Mouse (Mus musculus): ENCODE measurements around the gene Stat5a.

The Stat5a gene

DNA sequence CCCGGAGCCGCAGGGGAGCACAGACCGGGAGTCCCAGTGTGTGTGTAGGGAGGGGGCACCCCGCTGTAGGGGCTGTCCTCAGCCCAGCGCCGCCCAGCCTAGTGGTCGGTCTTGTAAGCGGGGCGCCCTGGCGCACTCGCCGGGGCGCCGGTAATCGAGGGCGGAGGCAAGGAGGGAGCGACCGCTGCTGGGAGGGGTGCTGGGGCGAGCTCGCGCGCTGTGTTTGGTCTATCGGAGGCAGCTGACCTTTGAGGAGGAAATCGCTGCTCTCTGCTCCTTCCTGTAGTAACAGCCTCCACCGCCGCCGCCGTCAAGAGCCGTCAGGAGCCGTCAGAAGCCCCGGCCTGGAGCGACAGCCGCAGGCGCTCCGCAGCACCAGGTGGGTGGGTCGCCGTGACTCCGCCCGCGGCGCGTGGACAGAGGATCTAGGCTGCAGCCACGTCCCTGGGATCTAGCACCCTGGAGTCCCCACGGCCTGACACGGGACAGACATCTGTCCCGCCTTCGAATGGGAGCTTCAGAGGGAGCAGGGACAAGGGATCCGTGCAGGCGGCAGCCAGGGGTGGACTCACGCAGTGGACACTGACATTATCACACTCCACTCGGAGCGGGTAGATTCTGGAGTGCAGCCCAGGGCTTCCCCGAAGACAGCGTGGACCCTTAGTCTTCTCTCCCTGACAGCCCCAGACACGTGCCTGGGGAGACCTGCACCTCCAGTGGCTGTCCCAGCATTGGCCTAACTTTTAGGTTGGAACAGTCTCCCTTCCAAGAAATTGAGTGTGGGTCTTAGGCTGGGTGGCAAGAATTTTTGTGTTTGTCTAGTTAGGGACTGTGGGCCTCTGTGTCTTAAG lies 1.3 kb downstream of the Stat5a start:
- DNase-seq (ENCODE audit: low read depth, low spot score), result peak; percentile 69

- DNase-seq (ENCODE audit: low read depth, low spot score), result no peak
These were observed 2.2 kb downstream of the Stat5a start for GRCm38 (mm10) chr11:100861335-100861734.

DNA sequence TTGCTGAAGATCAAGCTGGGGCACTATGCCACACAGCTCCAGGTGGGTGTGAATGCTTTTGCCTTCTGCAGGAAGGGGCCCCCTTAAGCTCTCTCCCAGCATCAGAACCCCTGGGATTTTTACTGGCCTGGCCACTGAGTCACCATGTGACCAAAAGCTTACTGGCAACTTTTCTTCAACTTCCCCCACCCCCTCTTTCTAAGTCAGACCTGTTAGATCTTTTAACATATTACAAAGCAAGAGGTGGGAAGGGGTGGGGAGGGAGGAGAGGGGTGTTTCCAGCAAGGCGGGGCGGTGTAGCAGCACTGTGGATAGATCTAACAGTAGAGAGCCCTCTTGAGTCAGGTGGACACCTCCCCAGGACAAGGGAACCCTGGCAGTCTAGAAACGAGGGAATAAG lies 2.7 kb downstream of the Stat5a start:
- DNase-seq (ENCODE audit: low read depth, low spot score), result no peak

DNA sequence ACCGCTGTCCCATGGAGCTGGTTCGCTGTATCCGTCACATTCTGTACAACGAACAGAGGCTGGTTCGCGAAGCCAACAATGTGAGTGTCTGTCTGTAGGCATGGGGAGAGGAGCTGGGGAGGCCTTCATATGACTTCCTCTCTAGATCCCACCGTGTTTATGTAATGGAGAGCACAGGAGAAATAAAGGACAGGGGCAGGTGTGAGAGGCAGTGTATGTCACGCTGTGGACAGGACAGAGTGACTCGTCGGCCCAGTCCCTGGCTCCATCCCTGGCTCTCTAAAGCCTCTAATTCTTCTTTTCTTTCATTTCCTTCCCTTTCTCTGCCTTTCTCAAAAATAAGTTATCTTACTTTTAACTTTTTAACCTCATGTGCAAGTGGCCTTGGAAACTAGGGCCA lies 4.0 kb downstream of the Stat5a start:
- DNase-seq (ENCODE audit: low read depth, low spot score), result no peak

- DNase-seq (ENCODE audit: low read depth, low spot score), result no peak
These were observed 6.5 kb downstream of the Stat5a start for GRCm38 (mm10) chr11:100865618-100866017.

GRCm38 (mm10) chr11:100870256-100870967 lies 11.3 kb downstream of the Stat5a start:
- DNase-seq (ENCODE audit: low read depth, low spot score), result no peak

DNA sequence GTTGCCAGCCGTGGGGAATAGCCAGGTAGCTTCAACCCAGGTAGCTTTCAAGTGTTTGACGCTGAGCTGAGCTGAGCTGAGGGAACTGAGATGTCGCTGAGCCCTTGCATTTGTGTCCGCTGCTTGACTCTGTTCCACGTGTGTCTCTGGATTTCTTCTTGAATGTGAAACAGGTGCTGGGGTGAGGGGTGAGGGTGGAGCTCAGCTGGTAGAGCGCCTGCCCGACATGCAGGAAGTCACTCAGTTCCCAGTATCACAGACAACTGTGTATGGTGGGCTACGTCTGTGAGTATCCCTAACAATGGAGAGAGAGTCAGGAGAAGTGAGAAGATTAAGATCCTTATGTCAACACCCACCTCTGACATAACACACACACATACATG lies 11.8 kb downstream of the Stat5a start:
- DNase-seq (ENCODE audit: low read depth, low spot score), result no peak

DNA sequence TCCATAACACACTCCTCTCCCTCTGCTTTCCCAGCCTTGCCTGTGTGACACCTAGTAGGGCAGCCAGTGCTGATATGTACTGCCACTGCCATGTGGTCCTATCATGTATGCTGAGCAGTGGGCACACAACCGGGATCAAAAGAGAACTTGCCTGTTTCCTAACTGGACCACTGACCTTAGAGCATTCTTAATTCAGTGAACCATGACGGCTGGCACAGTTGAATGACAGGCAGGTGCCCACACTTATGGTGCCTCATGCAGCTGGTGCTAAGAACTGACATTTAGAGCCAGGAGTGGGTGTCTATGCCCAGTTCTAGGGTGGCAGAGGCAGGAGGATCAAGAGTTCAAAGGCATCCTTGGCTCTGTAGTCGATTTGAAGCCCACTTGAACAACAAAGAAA lies 16.6 kb downstream of the Stat5a start:
- no peak for DNase-seq (ENCODE audit: low read depth, low spot score)

DNA sequence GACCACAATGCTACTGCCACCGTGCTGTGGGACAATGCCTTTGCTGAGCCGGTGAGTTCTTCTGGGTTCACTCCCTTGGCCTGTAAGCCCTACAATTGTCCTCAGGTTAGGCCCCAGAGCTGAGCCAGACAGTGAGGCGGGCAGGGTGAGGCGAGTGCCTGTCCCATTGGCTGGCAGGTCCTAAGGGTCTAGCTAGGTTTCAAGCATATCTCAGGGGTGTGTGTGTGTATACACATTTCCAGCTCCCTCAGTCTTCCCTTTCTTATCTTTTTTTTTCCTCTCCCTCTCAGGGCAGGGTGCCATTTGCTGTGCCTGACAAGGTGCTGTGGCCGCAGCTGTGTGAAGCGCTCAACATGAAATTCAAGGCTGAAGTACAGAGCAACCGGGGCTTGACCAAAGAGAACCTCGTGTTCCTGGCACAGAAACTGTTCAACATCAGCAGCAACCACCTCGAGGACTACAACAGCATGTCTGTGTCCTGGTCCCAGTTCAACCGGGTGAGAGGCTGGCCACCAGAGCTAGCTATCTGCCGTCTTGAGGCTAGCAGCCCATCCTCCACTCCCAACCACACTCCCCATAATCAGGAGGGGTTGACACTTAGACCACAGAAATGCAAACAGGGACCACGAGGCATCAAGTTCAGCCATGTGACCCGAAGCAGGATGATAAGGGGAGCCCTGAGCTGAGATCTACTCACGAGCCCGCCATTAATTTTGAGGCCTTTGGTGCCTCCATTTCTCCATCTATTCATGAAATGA lies 20.3 kb downstream of the Stat5a start:
- no peak for DNase-seq (ENCODE audit: low read depth, low spot score)

DNA sequence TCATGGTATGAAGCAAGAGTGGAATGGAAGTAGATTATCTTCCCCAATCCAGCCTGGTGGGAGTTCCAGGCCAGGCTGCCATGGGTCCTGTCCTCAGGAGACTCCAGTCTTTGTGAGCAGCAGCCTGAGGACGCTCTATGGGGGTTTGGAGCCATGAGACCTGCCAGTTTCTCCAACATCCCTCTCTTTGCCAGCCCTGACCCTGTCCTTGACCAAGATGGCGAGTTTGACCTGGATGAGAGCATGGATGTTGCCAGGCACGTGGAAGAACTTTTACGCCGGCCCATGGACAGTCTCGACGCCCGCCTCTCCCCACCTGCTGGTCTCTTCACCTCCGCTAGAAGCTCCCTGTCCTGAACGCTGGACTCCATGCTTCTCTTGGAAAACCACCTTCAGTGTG lies 24.5 kb downstream of the Stat5a start:
- no peak for DNase-seq (ENCODE audit: low read depth, low spot score)

DNA sequence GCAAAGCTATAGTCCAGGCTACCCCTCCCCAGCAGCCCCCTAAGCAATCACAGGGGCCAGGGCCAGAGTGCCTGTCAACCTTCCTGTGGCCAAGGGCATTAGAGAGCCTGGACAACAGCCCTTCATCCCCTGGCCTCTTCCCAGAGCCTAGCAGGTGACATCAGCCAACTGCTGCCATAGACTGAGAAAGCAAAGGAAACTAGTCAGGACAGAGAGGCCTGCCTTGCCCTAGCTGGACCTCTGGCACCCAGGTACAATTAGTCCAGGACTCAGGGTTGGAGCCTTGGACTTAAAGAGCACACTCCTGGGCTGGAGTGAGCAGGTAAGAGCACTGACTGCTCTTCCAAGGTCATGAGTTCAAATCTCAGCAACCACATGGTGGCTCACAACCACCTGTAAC lies 26.3 kb downstream of the Stat5a start:
- no peak for DNase-seq (ENCODE audit: low read depth, low spot score)

DNA sequence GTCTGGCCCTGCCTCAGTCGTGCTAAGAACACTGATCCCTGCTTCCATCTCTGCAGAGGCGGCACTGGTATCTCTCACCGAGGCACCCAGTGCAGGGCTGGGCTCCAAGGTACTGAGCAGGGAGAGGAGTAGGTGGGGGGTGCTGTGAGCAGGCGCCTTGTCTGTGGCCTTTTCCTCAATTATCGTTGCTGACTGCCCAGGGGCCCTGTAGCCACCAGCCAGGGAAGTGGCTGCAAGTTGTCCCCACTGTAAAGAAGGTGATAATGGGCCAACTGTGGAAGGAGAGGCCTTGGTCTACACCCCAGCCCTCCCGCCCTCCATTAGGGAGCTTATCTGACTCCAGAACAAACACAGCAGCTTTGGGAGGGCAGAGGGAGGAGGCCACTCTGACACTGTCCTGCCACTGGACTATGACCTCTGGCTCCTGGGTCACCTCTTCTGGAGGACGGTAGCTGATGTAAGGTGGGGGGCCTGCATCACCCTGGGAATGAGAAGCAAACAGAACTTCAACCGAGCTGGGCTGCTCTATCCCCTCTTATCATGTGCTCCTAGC lies 27.1 kb downstream of the Stat5a start:
- no peak for DNase-seq (ENCODE audit: low read depth, low spot score)

GRCm38 (mm10) chr11:100887236-100887635 lies 28.1 kb downstream of the Stat5a start:
- DNase-seq (ENCODE audit: low read depth, low spot score), result no peak

DNA sequence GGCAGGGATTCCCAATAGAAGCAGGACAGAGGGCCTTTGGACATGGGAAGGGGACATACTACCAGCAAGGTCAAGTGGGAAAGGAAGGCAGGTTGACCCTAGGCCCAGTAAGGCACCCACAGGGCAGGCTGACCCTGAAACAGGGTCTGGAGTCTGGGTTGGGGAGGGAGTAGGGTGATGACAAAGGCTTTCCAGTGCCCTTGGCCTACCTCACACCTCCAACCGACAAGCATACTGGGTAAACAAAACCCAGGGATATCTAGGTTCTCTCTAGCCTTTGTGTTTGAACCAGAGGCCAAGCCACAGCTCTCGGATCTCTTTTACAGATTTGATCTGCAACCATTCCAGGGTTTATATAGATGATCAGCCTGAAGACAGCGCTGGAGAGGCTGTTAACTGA lies 28.6 kb downstream of the Stat5a start:
- no peak for DNase-seq (ENCODE audit: low read depth, low spot score)

- no peak for DNase-seq (ENCODE audit: low read depth, low spot score)
These were observed 29.2 kb downstream of the Stat5a start for GRCm38 (mm10) chr11:100888348-100888820.

DNA sequence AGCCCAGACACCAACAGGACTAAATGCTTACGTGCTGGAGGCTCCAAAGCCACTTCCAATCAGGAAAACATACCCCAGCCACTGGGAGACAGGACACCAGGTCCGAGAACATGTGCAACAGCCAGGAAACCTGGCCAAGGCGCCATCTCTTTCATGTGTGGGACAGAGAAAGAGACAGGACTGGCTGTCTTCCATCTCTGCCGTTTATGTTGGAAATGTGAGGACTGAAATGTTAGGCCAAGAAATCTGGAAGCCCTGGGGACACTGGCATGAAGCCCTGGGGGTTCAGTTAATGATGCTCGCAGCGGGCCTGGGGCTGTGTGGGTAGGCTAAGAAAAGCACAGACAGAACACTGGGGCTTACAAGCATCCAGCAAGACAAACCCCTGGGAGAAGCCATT lies 31.3 kb downstream of the Stat5a start:
- no peak for DNase-seq (ENCODE audit: low read depth, low spot score)

- DNase-seq (ENCODE audit: low read depth, low spot score), result no peak
These were observed 32.3 kb downstream of the Stat5a start for GRCm38 (mm10) chr11:100891256-100892123.

GRCm38 (mm10) chr11:100892435-100892834 lies 33.3 kb downstream of the Stat5a start:
- no peak for DNase-seq (ENCODE audit: low read depth, low spot score)

DNA sequence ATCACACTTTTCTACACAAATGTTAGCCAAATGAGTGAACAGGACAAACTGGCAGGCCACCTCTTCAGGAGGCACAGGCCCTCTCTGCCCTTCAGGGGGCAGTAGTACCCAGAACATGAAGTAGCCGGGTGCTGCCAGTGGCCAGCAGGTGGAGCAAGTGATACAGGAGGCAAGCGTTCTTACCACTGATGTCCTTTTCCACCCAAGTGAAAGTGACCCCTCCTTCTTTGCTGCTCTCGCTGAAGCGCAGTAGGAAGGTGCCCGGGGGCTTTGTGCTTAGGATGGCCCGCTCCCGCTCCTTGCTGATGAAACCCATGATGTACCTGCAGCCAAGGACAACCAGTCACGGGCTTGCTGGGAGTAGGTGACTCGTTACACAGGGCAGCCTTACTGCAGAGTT lies 34.3 kb downstream of the Stat5a start:
- DNase-seq (ENCODE audit: low read depth, low spot score), result peak; percentile 88

DNA sequence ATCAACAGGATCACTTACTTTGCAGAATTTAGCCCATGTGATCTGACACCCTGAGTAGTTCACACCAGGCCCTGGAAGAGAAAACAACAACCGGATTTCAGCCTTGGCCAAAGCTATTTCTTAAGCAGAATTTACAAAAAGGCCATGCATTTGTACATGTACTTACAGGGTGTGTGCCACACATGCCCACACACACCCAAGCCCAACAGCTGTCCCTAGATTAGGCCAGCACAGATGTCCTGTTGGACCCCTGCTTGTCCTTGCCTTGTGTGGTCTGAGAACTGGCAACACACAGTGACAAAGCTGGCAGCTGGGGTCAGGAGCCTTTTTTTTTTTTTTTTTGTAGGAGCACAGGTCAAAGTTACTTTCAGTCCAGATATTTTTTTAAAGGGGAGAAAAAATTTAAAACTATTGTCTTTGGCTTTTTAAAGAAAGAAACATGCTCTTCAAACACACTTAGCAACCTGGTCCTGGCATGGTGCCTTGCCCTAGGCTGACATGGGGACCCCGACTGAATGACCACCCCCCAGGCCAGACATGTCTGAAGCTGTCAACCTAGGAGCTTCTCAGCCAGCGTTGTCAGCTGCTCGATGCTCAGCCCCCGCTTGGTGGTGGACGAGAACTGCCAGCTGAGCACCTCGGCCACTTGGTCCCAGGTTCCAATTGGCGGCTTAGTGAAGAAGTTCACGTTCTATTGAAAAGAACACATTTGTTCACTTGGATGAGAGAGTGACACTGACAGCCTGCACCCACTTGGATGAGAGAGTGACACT lies 35.2 kb downstream of the Stat5a start:
- no peak for DNase-seq (ENCODE audit: low read depth, low spot score)

Measured in ES-CJ7 (cell line).